Mouse (Mus musculus): Measurements from ENCODE around the gene Mrpl27. TPM values are rescaled to one million over a fixed set of nuclear protein-coding genes. Genes with fewer than 3 reads are reported as not detected.

Gene Mrpl27
- total RNA-seq, 2 experiments from 2014 or later = 72.1 to 74.6 TPM

DNA sequence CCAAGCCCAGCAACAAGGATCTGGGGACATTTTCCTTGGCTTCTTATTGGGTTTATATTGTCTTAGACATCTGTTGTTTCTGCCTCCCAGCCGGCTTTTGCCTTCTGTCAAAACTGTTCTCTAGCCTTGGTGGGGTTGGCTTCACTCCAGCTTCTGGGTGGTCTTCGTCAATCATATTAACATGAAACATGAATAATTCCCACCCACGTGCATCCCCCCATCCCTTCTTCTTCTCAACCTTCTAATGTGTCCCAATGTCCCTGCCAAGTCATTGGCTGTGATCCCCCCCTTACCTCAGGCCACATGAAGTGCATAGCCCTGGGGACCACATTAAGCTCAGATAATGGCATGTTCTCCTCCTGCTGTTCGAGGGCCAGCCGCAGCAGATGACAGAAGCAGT is 50.9 kb downstream of the Mrpl27 start, which contains the start of gene Gm11541:
Gene Gm11541 (minus strand): TSS at position 28 of the 400 bp plus-strand sequence.
- DNase-seq (ENCODE audit: low spot score in 2 of 2) = no peak
- intact Hi-C loops (cut with DNase I) = no loop called here

Other genes with a start within 250 kb of the Mrpl27 start
- 10 to 100 TPM; 83.4 to 92.5 TPM for gene Cacna1g, start 179.6 kb upstream of the Mrpl27 start, total RNA-seq (2021)
- under 1 TPM; 0.27 to 0.69 TPM for gene Spata20, start 167.6 kb upstream of the Mrpl27 start, total RNA-seq (2021)
- gene Epn3, start 153.8 kb upstream of the Mrpl27 start, total RNA-seq (2021) = under 1 TPM; 0.73 to 0.92 TPM
- gene Mycbpap, start 132.0 kb upstream of the Mrpl27 start, total RNA-seq (2021) = 1 to 10 TPM; 2.9 to 5.3 TPM
- 10 to 100 TPM; 12.9 to 14.1 TPM for gene Rsad1, start 104.5 kb upstream of the Mrpl27 start, total RNA-seq (2021)
- gene Chad, start 88.7 kb upstream of the Mrpl27 start, total RNA-seq (2021) = under 1 TPM in 1 of 2 experiments, not detected in 1; 0.21 TPM
- gene Acsf2, start 51.9 kb upstream of the Mrpl27 start, total RNA-seq (2021) = 10 to 100 TPM; 13.6 to 16.6 TPM
- gene Lrrc59, start 24.0 kb upstream of the Mrpl27 start, total RNA-seq (2021) = 10 to 100 TPM; 84.2 to 90.4 TPM
- gene Eme1, start 197 bp downstream of the Mrpl27 start, total RNA-seq (2021) = under 1 TPM in 1 of 2 experiments, not detected in 1; 0.32 TPM
- 10 to 100 TPM; 21.8 to 23.7 TPM for gene Xylt2, start 23.7 kb downstream of the Mrpl27 start, total RNA-seq (2021)
- not detected for gene Gm11541, start 50.7 kb downstream of the Mrpl27 start, total RNA-seq (2021)
- under 1 TPM in 1 of 2 experiments, not detected in 1; 0.46 TPM for gene Cdc34b, start 88.0 kb downstream of the Mrpl27 start, total RNA-seq (2021)
- gene Tmem92, start 128.9 kb downstream of the Mrpl27 start, total RNA-seq (2021) = not detected

Data from left cerebral cortex, postnatal 25 days (tissue).